Mouse (Mus musculus) T-helper 1 cell (primary cell): Measurements from ENCODE around the gene Mrps18c.

Source experiments
- in situ Hi-C: fragments of 300-600 bp; cut with MboI, MseI; formaldehyde crosslinking; loops from one replicate; pipeline ENCODE4 v1.15.1; 2025; ENCODE audit warnings: high pct_unique_total_duplicates

Mrps18c gene

DNA sequence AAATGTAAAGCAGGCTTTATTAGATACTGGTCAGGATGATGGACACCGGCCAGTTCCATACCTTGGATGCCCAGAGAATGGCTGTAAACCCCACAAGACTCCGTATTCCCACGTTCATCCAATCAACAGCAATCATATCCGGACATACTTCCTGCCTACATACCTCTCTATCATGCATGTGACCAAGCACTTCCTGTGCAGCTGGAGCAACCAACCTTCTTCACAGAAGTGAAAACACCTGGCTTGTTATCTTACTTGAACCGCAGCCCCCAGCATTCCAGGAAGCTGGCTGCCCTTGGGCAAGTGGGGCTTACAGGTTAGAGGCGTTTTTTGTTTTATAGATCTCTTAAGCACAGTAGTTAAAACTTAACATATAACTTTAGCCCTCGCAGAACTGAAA lies 24.4 kb downstream of the Mrps18c start:
- in situ Hi-C loops, result loop anchor here (5.0 to 25.0 kb wide), 2 partner anchors 89 to 861 kb away; no protein-coding TSS in a partner anchor

DNA sequence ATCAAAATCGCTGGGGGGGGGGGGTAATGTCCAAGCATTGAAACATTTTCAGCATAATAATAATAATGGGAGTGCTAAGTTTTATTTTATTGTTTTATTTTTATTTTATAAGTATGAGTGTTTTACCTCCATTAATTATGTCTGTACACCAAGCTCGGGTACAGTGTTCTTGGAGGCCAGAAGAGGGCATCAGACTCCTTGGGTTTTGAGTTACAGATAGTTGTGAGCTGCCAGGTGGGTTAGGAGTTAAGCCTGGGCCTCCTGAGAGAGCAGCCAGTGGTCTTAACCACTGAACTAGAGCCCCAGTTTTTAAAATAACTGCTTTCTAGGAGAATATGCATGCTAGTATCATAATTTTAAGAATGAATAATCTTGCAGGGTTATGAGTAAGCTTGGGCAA lies 27.5 kb downstream of the Mrps18c start:
- in situ Hi-C loops, result loop anchor here (25.0 kb wide), 1 partner anchor 1564 kb away; no protein-coding TSS in a partner anchor

DNA sequence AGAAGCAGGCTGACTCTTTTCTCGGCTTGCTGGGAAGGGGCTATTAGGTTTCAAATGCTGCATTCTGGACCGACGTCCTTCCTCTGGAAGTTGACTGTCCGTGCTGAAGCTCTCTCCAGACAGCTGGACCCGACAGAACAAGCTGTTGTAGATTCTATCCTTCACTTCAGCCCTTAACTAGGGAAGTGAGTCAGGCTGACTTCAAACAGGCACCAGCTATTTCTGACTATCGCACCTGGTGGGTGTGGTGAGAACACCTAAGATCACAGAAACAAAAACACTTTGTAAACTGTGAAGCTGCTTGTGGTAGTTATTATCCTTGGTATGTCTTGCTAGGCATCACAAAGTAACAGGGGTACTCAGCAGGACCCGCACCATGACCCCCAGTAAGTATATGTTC lies 28.1 kb downstream of the Mrps18c start:
- in situ Hi-C loops, result loop anchor here (25.0 kb wide), 1 partner anchor 1564 kb away; no protein-coding TSS in a partner anchor

DNA sequence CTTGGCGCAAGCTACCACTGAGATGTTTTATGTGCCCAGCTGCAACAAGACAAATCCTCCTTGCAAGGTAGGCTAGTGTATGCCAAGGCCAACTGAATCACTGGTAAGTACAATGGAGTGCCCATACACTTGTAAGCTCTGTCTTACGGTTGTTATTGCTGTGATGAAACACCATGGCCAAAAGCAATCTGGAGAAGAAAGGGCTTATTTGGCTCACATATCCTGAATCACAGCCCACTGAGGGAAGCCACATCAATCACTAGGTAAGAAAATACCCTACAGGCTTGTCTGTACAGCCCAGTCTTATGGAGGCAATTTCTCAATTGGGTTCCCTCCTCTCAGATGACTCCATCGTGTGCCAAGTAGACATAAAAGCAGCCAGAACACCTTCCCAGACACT lies 30.3 kb downstream of the Mrps18c start:
- in situ Hi-C loops, result loop anchor here (25.0 kb wide), 1 partner anchor 1566 kb away; no protein-coding TSS in a partner anchor

DNA sequence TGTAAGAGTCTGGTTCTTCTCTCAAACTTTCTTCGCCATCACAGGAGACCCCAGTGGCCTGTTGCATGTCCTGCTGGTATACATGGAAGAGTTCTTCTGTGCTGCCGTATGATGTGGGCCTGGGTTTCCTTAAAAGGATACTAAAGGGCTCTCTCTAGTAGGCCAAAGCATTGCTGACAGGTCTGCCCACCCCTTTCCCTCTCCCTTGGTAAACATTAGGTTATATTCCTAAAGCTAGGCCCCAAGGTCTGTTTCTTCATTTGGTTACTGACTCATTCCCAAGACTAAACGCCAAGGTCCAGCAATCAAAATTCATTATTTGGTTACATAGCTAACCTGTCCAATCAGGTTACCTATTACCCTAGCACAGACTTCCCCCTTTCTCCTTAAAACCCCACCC lies 34.3 kb downstream of the Mrps18c start:
- in situ Hi-C loops, result loop anchor here (10.0 to 25.0 kb wide), 2 partner anchors 1198 to 1570 kb away; no protein-coding TSS in a partner anchor

DNA sequence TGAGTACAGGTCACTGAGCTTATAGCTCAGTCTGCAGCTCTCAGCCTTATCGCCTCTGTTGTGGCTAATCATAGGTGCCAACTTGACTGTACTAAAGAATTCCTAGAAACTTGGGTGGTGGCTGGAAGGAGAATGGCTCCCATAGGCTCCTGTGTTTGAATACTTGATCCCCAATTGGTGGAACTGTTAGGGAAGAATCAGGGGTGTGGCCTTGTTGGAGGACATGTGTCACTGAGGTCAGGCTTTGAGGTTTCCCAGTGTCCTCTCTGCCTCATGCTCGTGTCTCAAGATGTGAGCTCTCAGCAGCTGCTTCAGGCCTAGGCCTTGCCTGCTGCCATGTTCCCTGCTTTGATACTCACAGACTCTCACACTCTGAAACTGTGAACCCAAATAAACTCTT lies 35.4 kb downstream of the Mrps18c start:
- in situ Hi-C loops, result loop anchor here (10.0 to 25.0 kb wide), 2 partner anchors 1199 to 1572 kb away; no protein-coding TSS in a partner anchor

DNA sequence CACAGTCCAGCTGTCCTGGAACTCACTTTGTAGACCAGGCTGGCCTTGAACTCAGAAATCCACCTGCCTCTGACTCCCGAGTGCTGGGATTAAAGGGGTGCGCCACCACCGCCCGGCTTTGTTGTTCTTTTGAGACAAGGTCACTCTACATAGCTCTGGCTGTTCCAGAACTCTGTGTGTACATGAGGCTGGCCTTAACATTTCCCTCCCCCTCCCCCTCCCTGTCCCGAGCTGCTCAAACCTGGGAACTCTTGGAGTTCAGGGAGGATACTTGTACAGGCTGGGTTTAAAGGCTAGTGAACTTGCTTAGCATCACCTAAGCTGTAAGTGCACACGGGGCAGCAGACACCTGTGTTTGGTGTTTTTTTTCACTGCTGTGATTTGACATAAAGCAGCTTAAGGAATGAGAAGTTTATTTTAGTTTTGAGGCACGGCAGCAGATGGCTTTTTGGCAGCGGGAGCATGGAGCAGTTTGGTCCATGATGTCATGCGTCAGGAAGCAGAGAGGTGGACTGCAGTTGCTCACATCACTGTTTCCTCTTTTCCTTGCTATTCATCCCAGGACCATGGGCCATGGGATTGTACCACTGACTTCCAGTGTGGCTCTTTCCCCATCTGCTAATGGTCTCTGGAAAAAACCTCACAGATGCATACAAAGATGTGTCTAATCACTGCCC lies 37.6 kb downstream of the Mrps18c start:
- in situ Hi-C loops, result loop anchor here (10.0 to 25.0 kb wide), 2 partner anchors 1201 to 1574 kb away; no protein-coding TSS in a partner anchor

DNA sequence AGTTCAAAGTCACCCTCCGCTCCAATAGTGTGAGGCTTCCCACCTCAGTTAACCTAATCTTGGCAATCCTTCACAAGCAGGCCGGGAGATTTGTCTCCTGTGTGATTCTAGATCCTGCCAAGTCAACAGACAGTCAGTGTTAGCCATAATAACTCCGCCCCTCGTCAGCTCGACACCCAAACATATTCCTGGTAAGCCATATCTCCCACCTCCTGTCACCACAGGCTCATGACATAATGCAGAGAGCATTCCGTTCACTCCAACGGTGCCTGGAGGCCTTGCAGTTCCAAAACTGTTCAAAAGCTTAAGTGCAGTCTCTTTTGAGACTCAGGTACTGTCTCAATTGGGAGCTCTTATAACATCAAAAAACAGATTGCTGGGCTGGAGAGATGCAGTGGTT lies 39.5 kb downstream of the Mrps18c start:
- in situ Hi-C loops, result loop anchor here (10.0 to 25.0 kb wide), 2 partner anchors 1203 to 1576 kb away; no protein-coding TSS in a partner anchor

DNA sequence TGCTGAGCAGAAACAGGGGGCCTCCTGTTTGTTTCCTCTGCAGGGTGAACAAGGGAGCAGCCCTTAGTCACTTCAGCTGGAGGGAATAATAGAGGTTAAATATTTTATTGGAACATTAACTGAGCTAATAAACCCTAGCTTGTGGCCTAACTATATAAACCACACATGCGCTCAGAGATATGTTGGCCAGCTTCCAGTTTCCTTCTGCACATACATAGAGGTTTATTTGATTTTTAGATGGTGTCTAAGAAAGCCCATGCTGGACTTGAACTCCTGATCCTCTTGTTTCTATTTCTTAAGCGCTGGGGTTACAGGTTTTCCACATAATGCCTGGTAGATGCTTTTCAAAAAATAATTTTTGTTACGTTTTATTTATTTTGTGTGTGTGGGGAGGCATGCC lies 46.1 kb downstream of the Mrps18c start:
- in situ Hi-C loops, result loop anchor here (25.0 kb wide), 1 partner anchor 1582 kb away; no protein-coding TSS in a partner anchor

DNA sequence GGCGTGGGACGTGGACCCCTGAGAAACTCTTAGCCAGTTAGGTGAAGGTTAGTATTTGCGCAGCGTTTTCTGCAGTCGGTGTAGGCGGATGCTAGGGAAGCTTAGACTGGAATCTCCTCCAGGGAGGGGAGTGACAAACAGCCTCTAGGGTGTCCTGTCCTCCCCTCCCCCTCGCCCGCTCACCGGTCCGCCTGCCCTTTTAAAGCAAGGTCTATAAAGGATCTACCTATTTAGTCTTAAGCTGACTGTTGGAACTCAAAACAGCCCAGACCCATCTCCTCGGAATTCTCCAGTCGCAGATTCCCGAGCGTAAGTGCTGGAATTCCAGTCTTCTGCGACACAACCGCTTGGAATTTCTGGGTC lies 47.0 kb downstream of the Mrps18c start, which contains the start of gene Gpat3:
Gpat3 (plus strand) TSS at position 229 of the 363 bp plus-strand sequence.
- in situ Hi-C loops, result loop anchor here (25.0 kb wide), 1 partner anchor 1583 kb away; no protein-coding TSS in a partner anchor

DNA sequence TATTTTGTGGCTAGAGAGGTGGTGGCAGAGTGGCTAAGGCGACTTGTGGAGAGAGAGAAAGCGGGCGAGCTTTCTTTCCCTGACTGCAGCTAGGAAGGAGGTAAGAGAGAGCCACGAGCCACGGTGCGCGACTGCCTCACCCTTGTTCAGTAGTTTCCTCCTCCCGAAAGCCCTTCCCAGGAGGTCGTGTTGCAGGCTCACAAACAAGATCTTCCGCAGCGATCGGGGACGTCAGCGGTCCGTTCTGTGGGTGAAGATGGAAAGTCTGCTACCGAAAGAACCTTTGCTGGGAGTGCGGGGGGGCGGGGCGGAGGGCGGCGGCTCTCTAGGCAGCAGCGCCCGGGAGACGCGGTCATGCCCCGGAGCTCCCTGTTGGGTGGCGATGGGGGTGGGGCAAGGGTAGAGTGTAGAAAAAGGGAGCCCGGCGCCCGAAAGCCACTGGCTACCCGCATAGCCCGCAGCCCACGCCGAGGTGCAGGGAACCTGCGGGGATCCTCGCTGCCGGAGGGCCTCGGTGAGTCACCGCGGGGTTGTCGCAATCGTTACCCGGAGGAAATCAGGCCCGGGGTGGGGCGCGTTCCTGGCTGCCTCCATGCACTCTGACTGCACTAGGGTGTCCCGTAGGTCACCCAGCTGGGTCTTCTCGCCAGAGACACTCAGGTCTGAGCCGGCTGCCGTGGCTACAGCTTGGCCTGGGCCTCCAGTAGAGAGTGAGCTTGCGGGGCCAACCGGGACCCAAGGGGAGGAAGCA lies 47.6 kb downstream of the Mrps18c start:
- in situ Hi-C loops, result loop anchor here (25.0 kb wide), 1 partner anchor 1584 kb away; no protein-coding TSS in a partner anchor

DNA sequence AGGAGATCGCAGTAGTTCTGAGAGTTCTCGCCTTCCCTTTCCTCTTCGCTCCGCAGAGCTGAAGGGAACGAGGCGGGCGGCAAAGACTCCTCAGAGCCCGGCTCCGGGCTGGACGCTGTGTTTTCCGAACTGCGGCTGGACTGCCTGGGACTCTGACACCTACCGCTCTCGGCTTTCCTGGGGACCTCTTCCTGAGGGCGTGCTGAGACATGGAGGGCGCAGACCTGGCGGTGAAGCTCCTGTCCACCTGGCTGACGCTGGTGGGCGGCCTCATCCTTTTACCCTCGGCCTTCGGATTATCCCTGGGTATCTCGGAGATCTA lies 48.1 kb downstream of the Mrps18c start:
- in situ Hi-C loops, result loop anchor here (25.0 kb wide), 1 partner anchor 1584 kb away; no protein-coding TSS in a partner anchor

DNA sequence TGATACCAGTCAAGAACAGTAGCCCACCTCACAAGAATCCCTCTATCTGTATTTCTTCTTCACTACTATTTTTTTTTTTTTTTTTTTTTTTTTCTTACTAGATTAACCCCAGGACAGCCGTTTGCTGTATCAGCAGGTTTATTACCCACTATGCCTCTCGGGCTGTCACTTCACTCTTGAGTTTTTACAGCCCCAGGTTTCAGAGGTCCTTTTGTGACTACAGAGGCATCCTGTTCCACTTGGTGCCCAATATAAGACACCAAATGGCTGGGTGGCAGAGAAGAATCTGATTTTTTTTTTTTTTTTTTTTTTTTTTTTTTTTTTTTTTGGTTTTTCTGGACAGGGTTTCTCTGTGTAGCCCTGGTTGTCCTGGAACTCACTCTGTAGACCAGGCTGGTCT lies 48.7 kb downstream of the Mrps18c start:
- in situ Hi-C loops, result loop anchor here (25.0 kb wide), 1 partner anchor 1585 kb away; no protein-coding TSS in a partner anchor

DNA sequence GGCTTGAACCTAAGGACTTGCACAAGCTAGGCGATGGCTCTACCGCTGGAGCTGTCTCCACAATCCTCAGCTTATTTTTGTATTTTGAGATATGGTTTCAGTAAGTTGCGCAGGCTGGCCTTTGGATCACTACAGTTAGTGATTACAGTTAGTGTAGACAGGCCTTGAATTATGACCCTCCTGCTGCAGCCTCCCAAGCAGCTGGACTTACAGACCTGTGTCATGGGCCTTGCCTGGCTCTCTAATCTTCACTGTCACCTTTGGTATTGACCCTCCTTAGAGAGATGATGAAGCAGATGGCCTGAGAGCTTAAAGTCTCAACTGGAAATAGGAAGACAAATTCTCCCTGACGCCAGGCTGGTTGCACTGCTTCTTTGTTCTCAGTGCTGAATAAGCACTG lies 55.5 kb downstream of the Mrps18c start:
- in situ Hi-C loops, result no loop called here
